Mouse (Mus musculus): ENCODE measurements around the gene Mecp2. TPM values are rescaled to one million over a fixed set of nuclear protein-coding genes. Genes with fewer than 3 reads are reported as not detected.

Mecp2 gene
- total RNA-seq, 2 experiments from 2014 or later = 37.6 to 39.6 TPM

DNA sequence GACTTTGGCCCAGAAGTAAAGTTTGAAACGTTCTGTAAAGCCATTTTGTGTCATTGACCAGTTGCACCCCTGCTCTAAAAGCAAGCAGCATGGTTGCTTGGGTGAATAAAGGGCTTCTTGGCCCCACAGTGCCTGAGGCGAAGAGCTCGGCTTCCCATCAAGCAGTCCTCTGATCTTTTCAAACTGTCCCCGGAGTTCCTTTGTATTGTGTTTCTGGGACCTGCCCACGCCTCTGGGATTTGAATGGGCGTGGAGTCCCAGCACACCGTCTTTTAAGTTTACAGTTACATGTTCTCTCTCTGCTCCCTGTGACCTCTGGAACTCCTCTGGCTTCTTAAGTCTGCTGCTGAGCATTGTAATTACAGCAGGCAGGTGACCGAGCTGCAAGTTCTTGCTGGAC is 127.1 kb downstream of the Mecp2 start:
- no peak for DNase-seq

DNA sequence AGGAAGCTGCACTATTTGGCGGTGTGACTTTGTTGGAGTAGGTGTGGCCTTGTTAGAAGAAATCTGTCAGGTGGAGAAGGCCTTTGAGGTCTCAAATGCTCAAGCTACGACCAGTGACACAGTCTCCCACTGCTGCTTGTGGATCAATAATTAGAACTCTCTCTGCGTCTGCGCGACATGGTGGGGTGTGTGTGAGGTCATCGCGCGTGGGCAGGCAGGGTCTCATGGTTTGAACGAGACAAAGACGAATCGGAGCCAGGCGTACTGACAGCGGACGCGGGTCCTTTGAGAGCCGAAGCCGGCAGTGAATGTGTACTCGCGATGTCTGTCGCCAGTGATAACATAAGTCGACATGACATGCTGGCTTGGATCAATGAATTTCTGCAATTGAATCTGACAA is 128.8 kb downstream of the Mecp2 start:
- no peak for DNase-seq

DNA sequence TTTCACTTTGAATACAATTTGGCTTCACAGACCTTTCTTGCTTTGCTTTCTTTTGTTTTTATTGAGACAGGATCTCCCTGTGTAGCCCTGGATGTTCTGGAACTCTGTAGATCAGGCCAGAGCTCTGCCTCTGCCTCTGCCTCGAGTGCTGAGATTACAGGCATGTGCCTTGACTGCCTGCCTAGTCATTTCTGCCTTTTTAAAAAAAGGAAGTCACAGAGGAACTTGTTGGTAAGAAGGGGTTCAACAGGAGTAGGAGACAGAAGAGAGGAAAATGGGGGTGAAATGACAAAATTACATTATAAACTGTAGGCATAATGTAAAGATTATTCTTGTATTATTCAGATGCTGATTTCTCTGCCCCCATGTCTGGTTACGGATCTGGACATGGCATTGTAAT is 131.5 kb downstream of the Mecp2 start:
- no peak for DNase-seq

DNA sequence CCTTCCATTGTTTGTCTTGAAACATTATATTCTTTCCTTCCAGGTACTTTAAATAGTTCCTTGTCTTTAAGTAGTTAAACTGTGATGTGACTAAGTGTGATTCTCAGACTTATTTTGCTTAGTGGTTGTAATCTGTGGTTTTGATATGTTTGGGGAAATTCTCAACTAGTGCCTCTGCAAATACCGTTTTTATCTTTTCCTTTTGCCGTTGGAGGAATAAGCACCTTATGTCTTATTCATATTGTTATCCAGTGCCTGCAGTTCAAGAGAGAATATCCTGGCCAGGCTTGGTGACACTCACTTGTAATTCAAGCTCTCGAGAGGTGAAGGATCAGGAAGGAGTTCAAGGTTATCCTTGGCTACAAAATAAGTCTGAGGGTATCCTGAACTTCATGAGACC is 134.1 kb downstream of the Mecp2 start:
- no peak for DNase-seq

DNA sequence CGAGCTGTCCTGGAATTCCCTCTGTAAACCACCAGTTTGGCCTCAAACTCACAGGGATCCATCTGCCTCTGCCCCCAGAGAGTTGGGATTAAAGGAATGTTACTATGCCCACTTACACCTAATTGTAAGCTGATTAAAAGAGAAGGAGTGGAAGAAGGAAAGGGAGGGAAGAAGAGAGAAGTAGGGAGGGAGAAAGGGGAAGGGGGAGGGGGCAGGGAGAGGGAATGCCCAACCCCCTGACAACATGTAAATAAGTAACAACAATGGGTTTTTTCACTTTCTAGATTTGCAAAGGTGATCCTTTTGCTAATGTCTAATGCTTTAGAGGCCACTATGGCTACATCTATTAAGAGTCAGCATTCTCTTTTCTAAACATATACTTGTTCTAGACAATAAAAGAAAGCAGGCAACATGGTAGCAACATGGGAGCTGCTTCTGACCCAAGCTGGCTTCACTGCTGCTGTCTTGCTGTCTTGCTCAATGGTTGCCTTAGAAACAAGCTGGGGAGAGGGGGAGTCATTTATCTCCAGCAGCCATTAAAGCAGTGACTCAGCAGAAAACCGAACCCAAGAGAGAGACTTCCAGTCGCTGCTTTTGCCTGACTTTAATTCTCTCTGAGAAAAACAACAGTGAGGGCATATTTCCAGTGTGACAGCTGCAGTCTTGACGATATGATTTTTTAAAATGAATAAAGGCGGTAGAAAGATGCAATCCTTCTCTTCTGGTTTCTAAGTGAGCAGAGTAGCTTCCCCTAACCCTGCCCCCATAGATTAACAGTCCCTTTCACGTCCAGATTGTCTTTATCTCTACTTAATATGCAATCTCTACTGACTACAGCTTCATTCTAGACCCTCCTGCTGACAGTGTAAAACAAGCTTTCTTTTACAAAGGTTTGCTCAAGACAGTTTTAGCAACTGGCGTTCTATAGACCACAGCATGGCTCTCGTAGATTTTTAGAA is 136.0 kb downstream of the Mecp2 start:
- DNase-seq = peak; percentile 17

DNA sequence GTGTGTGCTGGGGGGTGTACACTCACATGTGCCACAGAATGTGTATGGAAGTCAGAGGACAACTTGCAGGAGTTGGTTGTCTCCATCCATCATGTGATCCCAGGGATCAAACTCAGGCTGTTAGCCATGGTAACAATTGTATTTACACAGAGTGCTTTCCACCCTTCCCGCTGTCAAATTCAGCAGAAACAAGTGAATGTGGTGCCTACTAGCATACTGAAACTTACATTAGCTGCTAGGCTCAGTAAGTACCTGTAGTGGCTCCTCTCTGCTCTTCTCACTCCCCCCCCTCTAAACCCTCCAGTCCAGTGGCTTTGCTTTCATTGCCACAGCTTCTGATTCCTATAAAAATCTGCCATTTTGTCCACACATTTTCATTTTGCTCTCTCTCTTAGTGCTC is 157.4 kb downstream of the Mecp2 start:
- DNase-seq = no peak

Small RNAs within 50 kb of the gene (microRNA-seq; reads per million reads assigned to microRNA genes)
- 3.8 to 4.5 reads per million in 2 experiments for gene Mir5132
- gene Mir718 = 0.20 to 0.35 reads per million in 2 experiments

Other genes with a start within 250 kb of the Mecp2 start
- not detected for gene Avpr2, start 243.3 kb downstream of the Mecp2 start, total RNA-seq (2021)
- gene L1cam, start 239.3 kb downstream of the Mecp2 start, total RNA-seq (2021) = 1 to 10 TPM; 1.4 to 1.6 TPM
- 1 to 10 TPM; 1.8 to 2.0 TPM for gene Arhgap4, start 213.5 kb downstream of the Mecp2 start, total RNA-seq (2021)
- gene Naa10, start 213.4 kb downstream of the Mecp2 start, total RNA-seq (2021) = 10 to 100 TPM; 66.7 to 71.7 TPM
- 10 to 100 TPM; 21.4 to 22.9 TPM for gene Renbp, start 204.5 kb downstream of the Mecp2 start, total RNA-seq (2021)
- 10 to 100 TPM; 73.9 to 79.3 TPM for gene Hcfc1, start 169.0 kb downstream of the Mecp2 start, total RNA-seq (2021)
- gene Irak1, start 111.4 kb downstream of the Mecp2 start, total RNA-seq (2021) = 10 to 100 TPM; 56.4 to 57.1 TPM
- not detected for gene Opn1mw, start 7.9 kb downstream of the Mecp2 start, total RNA-seq (2021)
- not detected for gene Tex28, start 32.5 kb upstream of the Mecp2 start, total RNA-seq (2021)
- gene Tktl1, start 41.9 kb upstream of the Mecp2 start, total RNA-seq (2021) = not detected
- 100 to 1,000 TPM; 375 to 378 TPM for gene Flna, start 114.5 kb upstream of the Mecp2 start, total RNA-seq (2021)
- 10 to 100 TPM; 57.6 to 61.6 TPM for gene Emd, start 119.3 kb upstream of the Mecp2 start, total RNA-seq (2021)
- 100 to 1,000 TPM; 297 to 347 TPM for gene Rpl10, start 135.4 kb upstream of the Mecp2 start, total RNA-seq (2021)
- 10 to 100 TPM; 39.3 to 46.4 TPM for gene Taz, start 146.5 kb upstream of the Mecp2 start, total RNA-seq (2021)
- gene Dnase1l1, start 147.0 kb upstream of the Mecp2 start, total RNA-seq (2021) = 10 to 100 TPM; 11.7 to 12.5 TPM
- 100 to 1,000 TPM; 103 to 109 TPM for gene Atp6ap1, start 161.7 kb upstream of the Mecp2 start, total RNA-seq (2021)
- 10 to 100 TPM; 85.1 to 95.7 TPM for gene Gdi1, start 169.6 kb upstream of the Mecp2 start, total RNA-seq (2021)
- gene Fam50a, start 177.7 kb upstream of the Mecp2 start, total RNA-seq (2021) = 10 to 100 TPM; 38.6 to 39.7 TPM
- 1 to 10 TPM; 2.8 to 3.6 TPM for gene Plxna3, start 193.7 kb upstream of the Mecp2 start, total RNA-seq (2021)
- gene Lage3, start 218.3 kb upstream of the Mecp2 start, total RNA-seq (2021) = 10 to 100 TPM; 51.8 to 54.6 TPM
- gene Ubl4a, start 237.9 kb upstream of the Mecp2 start, total RNA-seq (2021) = 10 to 100 TPM; 48.3 to 50.5 TPM
- gene Slc10a3, start 238.0 kb upstream of the Mecp2 start, total RNA-seq (2021) = 1 to 10 TPM; 7.8 to 7.9 TPM